Mouse (Mus musculus) bone marrow, adult 2 months (tissue): Measurements from ENCODE around the gene Pimreg. TPM values are rescaled to one million over a fixed set of nuclear protein-coding genes. Genes with fewer than 3 reads are reported as not detected.
A peak's percentile ranks its signal among the peaks of the same experiment; 100 is the strongest.

Source experiments
- H3K27ac ChIP-seq: fragments of 200-500 bp; 2 replicates; pipeline ENCODE4 v1.5.1; 2012; ENCODE audit warnings: low read depth, mild to moderate bottlenecking, control low read depth, inconsistent platforms, low read length; ENCODE audit not compliant: control insufficient read depth, poor library complexity, insufficient read depth
- H3K4me1 ChIP-seq: fragments of 200-500 bp; 2 replicates; pipeline ENCODE4 v1.6.1; 2011; ENCODE audit warnings: low read length; ENCODE audit not compliant: control insufficient read depth, insufficient read depth
- H3K4me3 ChIP-seq: fragments of 200-500 bp; replicated peaks from 2 replicates; pipeline ENCODE3; 2011; ENCODE audit warnings: mild to moderate bottlenecking, low read depth, low read length, control low read depth; ENCODE audit not compliant: control insufficient read depth
- CTCF ChIP-seq: fragments of 200-500 bp; IDR thresholded peaks from 2 replicates; pipeline ENCODE4 v1.5.1; 2011; ENCODE audit warnings: low read length, control low read depth; ENCODE audit not compliant: control insufficient read depth, insufficient read depth
- POLR2A ChIP-seq: fragments of 200-500 bp; IDR thresholded peaks from 2 replicates; pipeline ENCODE4 v1.6.1; 2011; ENCODE audit warnings: low read depth, mild to moderate bottlenecking, control low read depth, low read length, borderline replicate concordance; ENCODE audit not compliant: control insufficient read depth
- WGBS: fragments of 180-500 bp; shearing (Covaris S2); methylation state at CpG from one replicate; pipeline ENCODE4 v1.1.7; 2018; 5-methylcytosine and 5-hydroxymethylcytosine counted together
- polyA plus RNA-seq: library from polyadenylated mRNA; stranded (reverse); fragments of >200 nt; gene quantifications from 2 replicates; pipeline ENCODE4 v1.2.4, GENCODE M21; 2011; ENCODE audit warnings: low replicate concordance; ENCODE audit not compliant: missing spikeins, insufficient read depth, insufficient read length

Pimreg gene
- polyA plus RNA-seq, 1 experiment = 14.0 TPM

- TF ChIP-seq POLR2A (no peak), CTCF (no peak)
These were observed 16.0 kb upstream of the Pimreg start for GRCm38 (mm10) chr11:72025843-72026242.

GRCm38 (mm10) chr11:72026516-72026915, 15.3 kb upstream of the Pimreg start:
- TF ChIP-seq POLR2A = no peak
- TF ChIP-seq CTCF = no peak
- Histone ChIP-seq H3K27ac (no peak overlapping the region), H3K4me3 (no peak overlapping the region), H3K4me1 (no peaks in the 10 kb centered on the region)
- WGBS = 84% methylated on average over 9 of the region's 9 CpGs

More at GRCm38 (mm10) chr11:72025843-72026242, 16.0 kb upstream of the Pimreg start:
- Histone ChIP-seq H3K27ac (no peak overlapping the region), H3K4me1 (no peaks in the 10 kb centered on the region), H3K4me3 (no peak overlapping the region)
- WGBS = 25% methylated on average over 5 of the region's 5 CpGs

GRCm38 (mm10) chr11:72027836-72028235, 14.0 kb upstream of the Pimreg start:
- no peak overlapping the region for H3K27ac ChIP-seq
- TF ChIP-seq CTCF = no peak
- no peak for TF ChIP-seq POLR2A

DNA sequence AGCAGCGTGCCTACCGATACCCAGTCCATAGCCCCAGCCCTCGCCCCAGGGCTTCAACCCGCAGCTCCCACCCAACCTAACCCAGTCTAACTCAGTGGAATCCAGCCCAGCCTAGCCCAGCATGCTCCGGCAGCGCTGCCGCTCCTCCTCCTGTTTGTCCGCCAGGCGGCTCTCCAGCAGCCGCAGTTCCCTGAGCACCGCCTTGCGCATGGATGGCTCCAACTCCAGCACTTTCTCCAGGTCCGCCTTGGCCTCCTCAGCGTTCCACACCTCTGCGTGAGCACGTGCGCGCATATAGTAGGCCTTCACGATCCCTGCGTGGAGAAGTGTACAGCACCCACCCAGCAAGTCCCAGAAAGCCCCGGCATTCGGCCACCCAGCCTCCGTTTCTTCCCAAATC, 12.7 kb upstream of the Pimreg start:
- Histone ChIP-seq H3K4me3 (no peak overlapping the region), H3K4me1 (no peaks in the 10 kb centered on the region), H3K27ac (no peak overlapping the region)
- 48% methylated on average over 23 of the region's 23 CpGs for WGBS
- TF ChIP-seq CTCF = no peak
- no peak for TF ChIP-seq POLR2A

More at GRCm38 (mm10) chr11:72027836-72028235, 14.0 kb upstream of the Pimreg start:
- WGBS = 80% methylated on average over 9 of the region's 9 CpGs
- H3K4me1 ChIP-seq = no peaks in the 10 kb centered on the region
- no peak overlapping the region for H3K4me3 ChIP-seq

GRCm38 (mm10) chr11:72031353-72031752, 10.5 kb upstream of the Pimreg start:
- Histone ChIP-seq H3K27ac (no peak overlapping the region), H3K4me1 (no peaks in the 10 kb centered on the region), H3K4me3 (no peak overlapping the region)
- WGBS = 86% methylated on average over 7 of the region's 7 CpGs
- TF ChIP-seq CTCF (no peak), POLR2A (no peak)

DNA sequence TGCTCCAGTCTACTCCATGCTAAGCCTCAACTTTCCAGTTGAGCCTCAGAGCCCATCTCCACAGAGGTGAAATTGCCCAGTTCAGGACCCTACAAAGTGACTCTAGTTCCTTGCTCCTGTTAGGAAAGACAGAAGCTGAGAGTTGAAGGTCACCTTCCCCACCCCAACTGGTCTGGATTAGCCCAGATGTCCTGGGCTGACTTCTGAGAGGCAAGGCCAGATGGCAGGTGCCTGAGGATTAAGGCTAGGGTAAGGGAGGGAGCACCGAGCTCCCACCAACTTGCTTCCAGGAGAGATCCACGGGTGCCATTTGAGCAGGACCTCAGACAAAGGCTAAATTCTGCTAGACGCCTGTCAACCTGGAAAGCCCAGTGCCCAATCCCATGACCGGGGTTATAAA, 9.7 kb upstream of the Pimreg start:
- 75% methylated on average over 4 of the region's 4 CpGs for WGBS
- no peak for TF ChIP-seq CTCF
- no peak for TF ChIP-seq POLR2A
- H3K4me3 ChIP-seq = no peak overlapping the region
- no peaks in the 10 kb centered on the region for H3K4me1 ChIP-seq
- no peak overlapping the region for H3K27ac ChIP-seq

DNA sequence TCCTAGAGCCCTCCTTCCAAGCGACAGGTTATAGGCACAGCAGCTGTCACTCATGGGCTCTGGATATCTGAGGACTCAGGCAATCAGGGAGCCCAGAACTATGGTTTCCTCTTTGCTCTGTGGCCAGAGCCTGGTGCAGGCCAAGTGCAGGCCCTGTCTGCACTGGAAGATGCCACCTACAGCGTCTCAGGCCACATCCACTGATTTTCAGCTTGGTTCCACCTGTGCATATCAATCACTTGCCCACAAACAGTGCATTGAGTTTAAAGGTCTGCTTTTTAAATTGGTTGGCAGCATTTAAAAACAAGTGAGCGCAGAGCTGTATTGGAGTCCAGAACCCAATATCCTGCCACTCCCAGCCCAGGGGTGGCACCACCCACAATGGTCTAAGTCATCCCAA, 9.2 kb upstream of the Pimreg start:
- Histone ChIP-seq H3K4me3 (no peak overlapping the region), H3K4me1 (no peaks in the 10 kb centered on the region), H3K27ac (no peak overlapping the region)
- WGBS = 85% methylated on average over 3 of the region's 3 CpGs
- no peak for TF ChIP-seq CTCF
- no peak for TF ChIP-seq POLR2A

DNA sequence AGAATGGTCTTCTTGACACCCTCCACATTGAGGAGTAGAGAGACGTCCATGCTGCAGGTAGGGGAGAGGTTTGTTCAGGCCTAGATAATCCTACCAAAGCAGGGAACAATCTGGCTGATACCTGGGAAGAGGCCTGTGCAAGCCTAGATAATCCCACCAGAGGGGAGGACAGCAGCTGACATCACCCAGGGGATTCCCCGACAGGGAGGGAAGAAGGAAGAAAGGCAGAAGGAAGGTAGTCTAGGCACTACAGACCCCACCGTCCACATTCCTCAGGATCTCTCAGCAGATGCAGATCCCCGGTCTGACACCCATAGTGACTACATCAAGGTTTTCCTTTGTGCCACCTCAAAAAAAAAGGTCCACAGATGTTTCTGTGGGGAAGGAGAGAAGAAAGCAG, 4.4 kb upstream of the Pimreg start, which contains the start of gene Aipl1:
TSS of gene Aipl1 (minus strand) at position 101 of the 400 bp plus-strand sequence.
- no peak within 1 kb of the TSS for H3K4me3 ChIP-seq
- H3K27ac ChIP-seq = no peak within 1 kb of the TSS
- 52% methylated on average over 4 of the region's 4 CpGs for WGBS
- H3K4me1 ChIP-seq = no peaks in the 10 kb centered on the region; the same call in 1 of the 2 replicates
- TF ChIP-seq POLR2A (no peak), CTCF (no peak)

DNA sequence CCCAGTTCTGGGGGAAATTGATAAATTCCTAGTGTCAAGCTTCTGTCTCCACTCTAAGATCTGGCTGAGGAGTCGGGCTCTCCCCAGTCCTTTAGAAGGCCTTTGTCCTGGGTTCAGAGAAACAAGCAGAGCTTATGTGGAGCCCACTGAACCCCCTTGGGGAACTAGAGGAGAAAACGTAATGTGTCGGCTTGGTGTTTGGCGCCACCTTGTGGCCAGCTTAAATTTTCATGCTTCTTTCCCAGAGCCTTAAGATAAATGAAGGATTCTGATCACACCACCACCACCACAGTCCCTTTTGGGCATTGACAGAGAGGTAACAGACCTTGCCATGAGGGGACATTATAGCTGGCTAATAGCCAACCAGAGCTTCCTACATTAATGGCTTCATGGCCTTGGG, 3.8 kb upstream of the Pimreg start:
- WGBS = 2% methylated on average over 4 of the region's 4 CpGs
- TF ChIP-seq POLR2A (no peak), CTCF (peak; percentile 72)
- Histone ChIP-seq H3K27ac (no peak overlapping the region), H3K4me3 (no peak overlapping the region), H3K4me1 (peaks cover 2% of the 10 kb centered on the region; the same call in 1 of the 2 replicates)
